ENCODE assay signal across 23 mouse cellular contexts in genomic region chr14:105725741-105726140, GRCm38 (mm10).
DNase-seq lines count a peak whose midpoint lies in the region; ATAC-seq lines count a peak whose summit lies in the region.
"Had no signal": no experiment of that assay in that cellular context is flagged by ENCODE, and none has a peak within 500 bp of the region (broad histone marks: within the 10 kb centered on the region; RNA-seq: fewer than 3 reads in every experiment).

No protein-coding gene starts in this region.

- no peaks in the 10 kb centered on the region for H3K36me3 ChIP-seq in embryonic facial prominence, embryonic 14.5 days (ENCODE audit: control insufficient read depth, insufficient read depth, low read length)
- no peaks in the 10 kb centered on the region for H3K36me3 ChIP-seq in embryonic facial prominence, embryonic 10.5 days (replicated peaks)
- H3K36me3 ChIP-seq: embryonic facial prominence, embryonic 12.5 days; forebrain, embryonic 12.5 days; heart, embryonic 10.5 days; hindbrain, embryonic 13.5 days had no signal

- no peak overlapping the region for H3K4me2 ChIP-seq in embryonic facial prominence, embryonic 14.5 days (ENCODE audit: low read depth, low read length)
- H3K4me2 ChIP-seq: embryonic facial prominence, embryonic 12.5 days; forebrain, embryonic 12.5 days; hindbrain, embryonic 13.5 days had no signal

- WGBS in embryonic facial prominence, embryonic 14.5 days = 56% methylated on average over 8 of the region's 8 CpGs
- WGBS in embryonic facial prominence, embryonic 10.5 days = 51% methylated on average over 8 of the region's 8 CpGs

- H3K27ac ChIP-seq in embryonic facial prominence, embryonic 14.5 days (replicated peaks; ENCODE audit: low read depth, low read length) = no peak overlapping the region
- H3K27ac ChIP-seq in embryonic facial prominence, embryonic 10.5 days (replicated peaks) = no peak overlapping the region
- H3K27ac ChIP-seq: embryonic facial prominence, embryonic 12.5 days; forebrain, embryonic 12.5 days; heart, embryonic 10.5 days; hindbrain, embryonic 13.5 days; hindbrain, postnatal 0 days had no signal

- peak; percentile 35; the same call in 1 of the 2 replicates for ATAC-seq in embryonic facial prominence, embryonic 14.5 days (ENCODE audit: low read depth)
- ATAC-seq in granulocyte monocyte progenitor cell, adult 5-6 weeks (replicated peaks; ENCODE audit: poor library complexity, severe bottlenecking) = peak; percentile 35
- ATAC-seq: forebrain, postnatal 0 days; hindbrain, postnatal 0 days; Patski had no signal

- H3K9me3 ChIP-seq in embryonic facial prominence, embryonic 14.5 days (ENCODE audit: control insufficient read depth, low read length) = no peaks in the 10 kb centered on the region
- no peaks in the 10 kb centered on the region for H3K9me3 ChIP-seq in embryonic facial prominence, embryonic 10.5 days
- H3K9me3 ChIP-seq: embryonic facial prominence, embryonic 12.5 days; forebrain, embryonic 12.5 days; heart, embryonic 10.5 days; hindbrain, embryonic 13.5 days had no signal

- H3K4me3 ChIP-seq in embryonic facial prominence, embryonic 14.5 days (ENCODE audit: low read depth, low read length) = no peak overlapping the region
- H3K4me3 ChIP-seq in embryonic facial prominence, embryonic 10.5 days = no peak overlapping the region
- H3K4me3 ChIP-seq: embryonic facial prominence, embryonic 12.5 days; forebrain, embryonic 12.5 days; heart, embryonic 10.5 days; hindbrain, embryonic 13.5 days had no signal

- H3K9ac ChIP-seq in embryonic facial prominence, embryonic 14.5 days (ENCODE audit: low read depth, low read length) = no peak overlapping the region
- H3K9ac ChIP-seq: embryonic facial prominence, embryonic 12.5 days; forebrain, embryonic 12.5 days; forebrain, postnatal 0 days; hindbrain, embryonic 13.5 days had no signal

- DNase-seq in embryonic facial prominence, embryonic 14.5 days (ENCODE audit: low spot score) = peak; percentile 62
- no peak for DNase-seq in embryonic facial prominence, embryonic 10.5 days (ENCODE audit: low spot score)
- peak; percentile 29 for DNase-seq in Muller cell, postnatal 12 days (ENCODE audit: inconsistent ontology term)
- peak; percentile 9 for DNase-seq in retina, postnatal 1 day
- no peak for DNase-seq in neural tube, embryonic 10.5 days (ENCODE audit: extremely low spot score, low spot score)
- DNase-seq in lung, postnatal 36 days = no peak
- DNase-seq: adrenal gland, adult 8-10 months; adrenal gland, postnatal 36 days; B cell, adult 2 months; cerebellum, adult 2 months; cerebellum, postnatal 10 days; embryo, embryonic 11 days; forebrain, postnatal 0 days; gastrocnemius, postnatal 14 days; heart, postnatal 10 days; heart, postnatal 4 days had no signal

- peaks cover 8% of the 10 kb centered on the region for H3K4me1 ChIP-seq in embryonic facial prominence, embryonic 14.5 days (ENCODE audit: control insufficient read depth, insufficient read depth, low read length)
- peaks cover 17% of the 10 kb centered on the region for H3K4me1 ChIP-seq in embryonic facial prominence, embryonic 10.5 days

- no peaks in the 10 kb centered on the region for H3K27me3 ChIP-seq in embryonic facial prominence, embryonic 14.5 days (replicated peaks; ENCODE audit: control insufficient read depth, insufficient read depth, low read length)
- H3K27me3 ChIP-seq in embryonic facial prominence, embryonic 10.5 days (replicated peaks; ENCODE audit: low read depth, poor library complexity, severe bottlenecking) = no peaks in the 10 kb centered on the region
- H3K27me3 ChIP-seq: embryonic facial prominence, embryonic 12.5 days; forebrain, embryonic 12.5 days; hindbrain, embryonic 13.5 days; Patski had no signal

Comparison
In these comparisons a context has a peak if more than half of its experiments do, and no peak if none do; other contexts are left out.
1. DNase-seq: peak in embryonic facial prominence, embryonic 14.5 days (single experiment), Muller cell, postnatal 12 days (single experiment) and retina, postnatal 1 day (single experiment); none in embryonic facial prominence, embryonic 10.5 days (single experiment), neural tube, embryonic 10.5 days (single experiment) and lung, postnatal 36 days (single experiment).